8 mouse cellular contexts compared by ENCODE assay signal in the genomic region with DNA sequence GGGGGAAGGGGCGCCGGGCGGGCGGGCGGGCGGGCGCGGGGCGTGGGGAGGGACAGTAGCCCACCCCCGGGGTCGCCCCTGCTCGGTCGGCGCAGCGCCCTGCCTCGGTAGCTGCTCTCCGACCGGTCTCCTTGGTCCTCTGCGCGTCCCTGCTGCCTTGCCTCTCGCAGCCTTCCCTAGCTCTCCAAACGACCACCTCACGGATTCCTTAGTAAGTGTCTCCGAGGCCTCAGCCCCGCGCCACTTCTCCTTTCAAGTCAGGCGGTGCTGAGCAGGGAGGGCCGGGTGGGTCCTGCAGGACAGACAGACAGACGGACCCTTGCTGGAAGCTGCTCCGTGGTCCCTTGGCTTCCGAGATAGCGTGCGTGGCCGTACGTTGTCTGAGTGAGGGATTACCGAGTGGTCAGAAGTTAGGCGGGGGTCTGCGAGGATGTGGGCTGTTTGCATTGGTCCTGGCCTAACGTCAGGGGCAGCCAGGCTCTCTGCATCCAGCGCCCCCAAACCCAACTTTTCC. TPM values are rescaled to one million over a fixed set of nuclear protein-coding genes. Genes with fewer than 3 reads are reported as not detected.
A peak's percentile ranks its signal among the peaks of the same experiment; 100 is the strongest.
DNase-seq lines count a peak whose midpoint lies in the region; ATAC-seq and TF ChIP-seq lines count a peak whose summit lies in the region.

No protein-coding gene starts in this region.

- peak overlapping the region; percentile 92 for H3K27ac ChIP-seq in heart, adult 2 months
- H3K27ac ChIP-seq in cerebellum, adult 2 months (ENCODE audit: insufficient read depth, low read length), result peak overlapping the region; percentile 51; the same call in 1 of the 2 replicates
- H3K27ac ChIP-seq in forebrain, postnatal 0 days (ENCODE audit: low read depth, low read length), result peak overlapping the region; percentile 100
- H3K27ac ChIP-seq in intestine, embryonic 14.5 days (ENCODE audit: low read depth), result peak overlapping the region; percentile 98
- peak overlapping the region; percentile 99 for H3K27ac ChIP-seq in midbrain, postnatal 0 days (ENCODE audit: low read depth, low read length)
- peak overlapping the region; percentile 98 for H3K27ac ChIP-seq in stomach, embryonic 14.5 days (ENCODE audit: low read length)

- H3K36me3 ChIP-seq in heart, adult 2 months (ENCODE audit: control insufficient read depth, insufficient read depth, low read length), result peaks cover 6% of the 10 kb centered on the region
- H3K36me3 ChIP-seq in forebrain, postnatal 0 days (ENCODE audit: insufficient read depth), result no peaks in the 10 kb centered on the region
- H3K36me3 ChIP-seq in intestine, embryonic 14.5 days (ENCODE audit: control insufficient read depth, insufficient read depth, low read length), result peaks cover 17% of the 10 kb centered on the region; the same call in 1 of the 2 replicates
- 0 out of 2 replicates have a peak, but pooled peaks cover 4% of the 10 kb centered on the region for H3K36me3 ChIP-seq in midbrain, postnatal 0 days (ENCODE audit: insufficient read depth, low read length)
- peaks cover 4% of the 10 kb centered on the region; the same call in 1 of the 2 replicates for H3K36me3 ChIP-seq in stomach, embryonic 14.5 days (ENCODE audit: control insufficient read depth, insufficient read depth, low read length)

- no peaks in the 10 kb centered on the region for H3K27me3 ChIP-seq in heart, adult 2 months (ENCODE audit: control insufficient read depth, insufficient read depth, low read length)
- no peaks in the 10 kb centered on the region for H3K27me3 ChIP-seq in cerebellum, adult 2 months (ENCODE audit: control insufficient read depth, insufficient read depth, low read length)
- no peaks in the 10 kb centered on the region for H3K27me3 ChIP-seq in forebrain, postnatal 0 days (ENCODE audit: insufficient read depth, low read length)
- H3K27me3 ChIP-seq in intestine, embryonic 14.5 days (replicated peaks; ENCODE audit: control insufficient read depth, insufficient read depth, low read length), result no peaks in the 10 kb centered on the region
- H3K27me3 ChIP-seq in midbrain, postnatal 0 days (ENCODE audit: insufficient read depth, low read length), result no peaks in the 10 kb centered on the region
- no peaks in the 10 kb centered on the region for H3K27me3 ChIP-seq in stomach, embryonic 14.5 days (ENCODE audit: control insufficient read depth, insufficient read depth, low read length)

- TF ChIP-seq POLR2A in heart, adult 2 months (IDR thresholded peaks at IDR 0.05; ENCODE audit: insufficient read depth, low read depth, low read length), result no peak
- 0 out of 2 replicates have a peak, but pooled peaks have one; percentile 3 for TF ChIP-seq POLR2A in cerebellum, adult 2 months (IDR thresholded peaks at IDR 0.05; ENCODE audit: borderline replicate concordance, insufficient read depth, low read length)

- H3K9me3 ChIP-seq in forebrain, postnatal 0 days (ENCODE audit: low read length), result no peaks in the 10 kb centered on the region
- no peaks in the 10 kb centered on the region for H3K9me3 ChIP-seq in intestine, embryonic 14.5 days (ENCODE audit: control insufficient read depth, low read length)
- no peaks in the 10 kb centered on the region for H3K9me3 ChIP-seq in midbrain, postnatal 0 days (ENCODE audit: low read length)
- H3K9me3 ChIP-seq in stomach, embryonic 14.5 days (ENCODE audit: control insufficient read depth, low read depth, low read length), result no peaks in the 10 kb centered on the region

- peak overlapping the region; percentile 80 for H3K9ac ChIP-seq in heart, adult 2 months (ENCODE audit: low read depth, low read length)
- H3K9ac ChIP-seq in forebrain, postnatal 0 days, result peak overlapping the region; percentile 99
- peak overlapping the region; percentile 98 for H3K9ac ChIP-seq in intestine, embryonic 14.5 days (ENCODE audit: low read length)
- H3K9ac ChIP-seq in midbrain, postnatal 0 days (replicated peaks; ENCODE audit: low read length, poor library complexity, severe bottlenecking), result peak overlapping the region; percentile 97
- H3K9ac ChIP-seq in stomach, embryonic 14.5 days (replicated peaks; ENCODE audit: low read depth, low read length), result peak overlapping the region; percentile 98

- peak overlapping the region; percentile 66 for H3K4me2 ChIP-seq in forebrain, postnatal 0 days (ENCODE audit: low read depth)
- peak overlapping the region; percentile 78 for H3K4me2 ChIP-seq in intestine, embryonic 14.5 days (ENCODE audit: low read length)
- peak overlapping the region; percentile 64 for H3K4me2 ChIP-seq in midbrain, postnatal 0 days (ENCODE audit: low read depth, low read length, poor library complexity, severe bottlenecking)
- H3K4me2 ChIP-seq in stomach, embryonic 14.5 days (replicated peaks; ENCODE audit: low read depth, low read length), result peak overlapping the region; percentile 48

- intact Hi-C loops in heart, adult 2 months (cut with DNase I), result no loop called here

- peak overlapping the region; percentile 72 for H3K4me3 ChIP-seq in heart, adult 2 months
- peak overlapping the region; percentile 92 for H3K4me3 ChIP-seq in cerebellum, adult 2 months (replicated peaks; ENCODE audit: insufficient read depth, low read depth, low read length)
- H3K4me3 ChIP-seq in forebrain, postnatal 0 days (ENCODE audit: low read depth, low read length), result peak overlapping the region; percentile 97
- H3K4me3 ChIP-seq in intestine, embryonic 14.5 days (ENCODE audit: low read depth, low read length), result peak overlapping the region; percentile 92
- H3K4me3 ChIP-seq in midbrain, postnatal 0 days (ENCODE audit: low read depth, low read length), result peak overlapping the region; percentile 58
- H3K4me3 ChIP-seq in stomach, embryonic 14.5 days (ENCODE audit: low read depth, low read length), result peak overlapping the region; percentile 80

- under 1% methylated on average over 40 of the region's 40 CpGs for WGBS in heart, adult 2 months
- WGBS in cerebellum, adult 2 months, result under 1% methylated on average over 40 of the region's 40 CpGs
- WGBS in forebrain, postnatal 0 days, result under 1% methylated on average over 40 of the region's 40 CpGs
- WGBS in intestine, embryonic 14.5 days, result 0% methylated on average over 28 of the region's 40 CpGs
- WGBS in midbrain, postnatal 0 days, result under 1% methylated on average over 34 of the region's 40 CpGs
- WGBS in stomach, embryonic 14.5 days, result under 1% methylated on average over 40 of the region's 40 CpGs

- peak; percentile 88 for ATAC-seq in forebrain, postnatal 0 days
- peak; percentile 84 for ATAC-seq in intestine, embryonic 14.5 days (replicated peaks; ENCODE audit: low FRiP score, low TSS enrichment, low read depth)
- ATAC-seq in midbrain, postnatal 0 days (ENCODE audit: low FRiP score), result peak; percentile 88
- peak; percentile 76 for ATAC-seq in stomach, embryonic 14.5 days (ENCODE audit: insufficient number of reproducible peaks, insufficient read depth, low FRiP score, low read depth)

- no peak for DNase-seq in heart, adult 2 months
- no peak for DNase-seq in heart, adult 11 months
- DNase-seq in cerebellum, adult 2 months, result peak; percentile 18 to 55
- DNase-seq in forebrain, postnatal 0 days, result peak; percentile 75
- DNase-seq in intestine, embryonic 14.5 days (ENCODE audit: low spot score), result peak; percentile 90
- DNase-seq in liver, result peak; percentile 53
- DNase-seq in midbrain, postnatal 0 days (ENCODE audit: low spot score), result peak; percentile 60

- peaks cover 1% of the 10 kb centered on the region for H3K4me1 ChIP-seq in heart, adult 2 months (ENCODE audit: control insufficient read depth, insufficient read depth, low read length)
- H3K4me1 ChIP-seq in cerebellum, adult 2 months (ENCODE audit: control insufficient read depth, insufficient read depth, low read length), result peaks cover 2% of the 10 kb centered on the region; the same call in 1 of the 2 replicates
- H3K4me1 ChIP-seq in forebrain, postnatal 0 days (ENCODE audit: insufficient read depth), result peaks cover 26% of the 10 kb centered on the region; the same call in 1 of the 2 replicates
- H3K4me1 ChIP-seq in intestine, embryonic 14.5 days (replicated peaks; ENCODE audit: control insufficient read depth, insufficient read depth, low read length), result peaks cover 12% of the 10 kb centered on the region
- peaks cover 8% of the 10 kb centered on the region; the same call in 1 of the 2 replicates for H3K4me1 ChIP-seq in midbrain, postnatal 0 days (ENCODE audit: insufficient read depth, low read length)
- peaks cover 11% of the 10 kb centered on the region for H3K4me1 ChIP-seq in stomach, embryonic 14.5 days (ENCODE audit: control insufficient read depth, insufficient read depth, low read length)

- H3K79me2 ChIP-seq in heart, adult 2 months (replicated peaks; ENCODE audit: control insufficient read depth, insufficient read depth, low read length), result no peaks in the 10 kb centered on the region

- no peak for TF ChIP-seq CTCF in heart, adult 2 months (IDR thresholded peaks at IDR 0.05)
- no peak for TF ChIP-seq CTCF in cerebellum, adult 2 months (IDR thresholded peaks at IDR 0.05; ENCODE audit: borderline replicate concordance, insufficient read depth, low read depth, low read length)
- no peak for TF ChIP-seq CTCF in forebrain, postnatal 0 days (IDR thresholded peaks at IDR 0.05; ENCODE audit: low read depth)
- 0 out of 2 replicates have a peak, but pooled peaks have one; percentile 6 for TF ChIP-seq CTCF in midbrain, postnatal 0 days (IDR thresholded peaks at IDR 0.05)

- no peak for TF ChIP-seq EP300 in heart, adult 2 months (IDR thresholded peaks at IDR 0.05; ENCODE audit: insufficient read depth, low read depth, low read length)

RNA-seq across cellular contexts. Expression of gene Phf14, which starts 18.5 kb away (rescaled TPM):
- total RNA-seq in heart, adult 2 months (2021), result 10 to 100 TPM; 45.9 to 47.4 TPM
- polyA plus RNA-seq in heart, adult 2 months (2012; rRNA removed), result 8.4 and 21.6 TPM in 2 replicates
- 37.9 and 42.7 TPM in 2 replicates for polyA plus RNA-seq in cerebellum, adult 2 months (2012; rRNA removed)
- total RNA-seq in forebrain, postnatal 0 days (2014; rRNA removed), result 157 and 168 TPM in 2 replicates
- polyA plus RNA-seq in forebrain, postnatal 0 days (2015; fragmentation: Nextera tagmentation; extraction: Ambion mirVana), result 47.6 and 71.6 TPM in 2 replicates
- 71.1 and 73.5 TPM in 2 replicates for polyA plus RNA-seq in intestine, embryonic 14.5 days (2014; fragmentation: Nextera tagmentation; extraction: Ambion mirVana)
- 106 and 147 TPM in 2 replicates for total RNA-seq in midbrain, postnatal 0 days (2014; rRNA removed)
- 68.0 and 88.6 TPM in 2 replicates for polyA plus RNA-seq in midbrain, postnatal 0 days (2015; fragmentation: Nextera tagmentation; extraction: Ambion mirVana)
- polyA plus RNA-seq in stomach, embryonic 14.5 days (2014; fragmentation: Nextera tagmentation; extraction: Ambion mirVana), result 98.9 and 106 TPM in 2 replicates

RNA-seq across cellular contexts. Expression of gene Ndufa4, which starts 18.8 kb away (rescaled TPM):
- 1,000 to 10,000 TPM; 2,754 to 3,253 TPM for total RNA-seq in heart, adult 2 months (2021)
- 2,447 and 2,960 TPM in 2 replicates for polyA plus RNA-seq in heart, adult 2 months (2012; rRNA removed)
- polyA plus RNA-seq in cerebellum, adult 2 months (2012; rRNA removed), result 1,343 and 1,373 TPM in 2 replicates
- total RNA-seq in forebrain, postnatal 0 days (2014; rRNA removed), result 539 and 734 TPM in 2 replicates
- polyA plus RNA-seq in forebrain, postnatal 0 days (2015; fragmentation: Nextera tagmentation; extraction: Ambion mirVana), result 1,216 and 1,597 TPM in 2 replicates
- 1,066 and 1,132 TPM in 2 replicates for polyA plus RNA-seq in intestine, embryonic 14.5 days (2014; fragmentation: Nextera tagmentation; extraction: Ambion mirVana)
- 539 and 603 TPM in 2 replicates for total RNA-seq in midbrain, postnatal 0 days (2014; rRNA removed)
- polyA plus RNA-seq in midbrain, postnatal 0 days (2015; fragmentation: Nextera tagmentation; extraction: Ambion mirVana), result 1,360 and 1,495 TPM in 2 replicates
- polyA plus RNA-seq in stomach, embryonic 14.5 days (2014; fragmentation: Nextera tagmentation; extraction: Ambion mirVana), result 1,016 and 1,081 TPM in 2 replicates

Comparison
In these comparisons a context has a peak if more than half of its experiments do, and no peak if none do; other contexts are left out.
1. DNase-seq: peak in cerebellum, adult 2 months (2 of 2), forebrain, postnatal 0 days (single experiment), intestine, embryonic 14.5 days (single experiment), liver (single experiment) and midbrain, postnatal 0 days (single experiment); none in heart, adult 2 months (0 of 2) and heart, adult 11 months (single experiment).
2. Peak in every context shown above with its lines, with median percentiles within 50 percentile points of each other: H3K27ac ChIP-seq, H3K4me3 ChIP-seq, H3K9ac ChIP-seq, ATAC-seq and H3K4me2 ChIP-seq.